Mouse (Mus musculus): ENCODE results near the gene Sp140.
"Not testable (repeated sequence)": the region's sequence is repeated elsewhere in the genome, so short reads cannot be mapped to it uniquely, and the experiment has no call there.

- TF ChIP-seq CTCF (conservative IDR thresholded peaks at IDR 0.05; ENCODE audit: low read length); NANOG (IDR thresholded peaks at IDR 0.05; ENCODE audit: borderline replicate concordance, low read length); POU5F1 (IDR thresholded peaks at IDR 0.05; ENCODE audit: borderline replicate concordance, low read length): not testable (repeated sequence)
Observed at GRCm38 (mm10) chr1:85650524-85650923, 50.3 kb downstream of the Sp140 start.

Data from E14TG2a.4 (cell line).